Mouse (Mus musculus): ENCODE results near the gene Ppil6.

Ppil6 gene

GRCm38 (mm10) chr10:41523386-41523785 lies 33.1 kb downstream of the Ppil6 start:
- DNase-seq (ENCODE audit: low read depth, low spot score), result no peak

- DNase-seq (ENCODE audit: low read depth, low spot score), result no peak
Observed at GRCm38 (mm10) chr10:41525696-41526095, 35.5 kb downstream of the Ppil6 start.

GRCm38 (mm10) chr10:41529972-41530371 lies 39.7 kb downstream of the Ppil6 start:
- DNase-seq (ENCODE audit: low read depth, low spot score), result peak; percentile 71

- DNase-seq (ENCODE audit: low read depth, low spot score), result no peak
Observed at GRCm38 (mm10) chr10:41535991-41536390, 45.8 kb downstream of the Ppil6 start.

- DNase-seq (ENCODE audit: low read depth, low spot score), result no peak
Observed at GRCm38 (mm10) chr10:41536714-41537113, 46.5 kb downstream of the Ppil6 start.

GRCm38 (mm10) chr10:41537226-41537982 lies 47.2 kb downstream of the Ppil6 start:
- no peak for DNase-seq (ENCODE audit: low read depth, low spot score)

- no peak for DNase-seq (ENCODE audit: low read depth, low spot score)
Observed at GRCm38 (mm10) chr10:41537983-41538330, 47.7 kb downstream of the Ppil6 start.

- DNase-seq (ENCODE audit: low read depth, low spot score), result no peak
Observed at GRCm38 (mm10) chr10:41538986-41539385, 48.7 kb downstream of the Ppil6 start.

GRCm38 (mm10) chr10:41542057-41542456 lies 51.8 kb downstream of the Ppil6 start:
- DNase-seq (ENCODE audit: low read depth, low spot score), result no peak

- no peak for DNase-seq (ENCODE audit: low read depth, low spot score)
Observed at GRCm38 (mm10) chr10:41543439-41543838, 53.2 kb downstream of the Ppil6 start.

GRCm38 (mm10) chr10:41543844-41544243 lies 53.6 kb downstream of the Ppil6 start:
- DNase-seq (ENCODE audit: low read depth, low spot score), result no peak

- no peak for DNase-seq (ENCODE audit: low read depth, low spot score)
Observed at GRCm38 (mm10) chr10:41544481-41545190, 54.4 kb downstream of the Ppil6 start.

GRCm38 (mm10) chr10:41545224-41545755 lies 55.1 kb downstream of the Ppil6 start:
- no peak for DNase-seq (ENCODE audit: low read depth, low spot score)

GRCm38 (mm10) chr10:41546396-41547165 lies 56.3 kb downstream of the Ppil6 start:
- no peak for DNase-seq (ENCODE audit: low read depth, low spot score)

GRCm38 (mm10) chr10:41550711-41551110 lies 60.5 kb downstream of the Ppil6 start:
- no peak for DNase-seq (ENCODE audit: low read depth, low spot score)

GRCm38 (mm10) chr10:41552319-41552718 lies 62.1 kb downstream of the Ppil6 start:
- DNase-seq (ENCODE audit: low read depth, low spot score), result peak; percentile 28

GRCm38 (mm10) chr10:41552847-41553589 lies 62.8 kb downstream of the Ppil6 start:
- peak; percentile 61 for DNase-seq (ENCODE audit: low read depth, low spot score)

GRCm38 (mm10) chr10:41553711-41554110 lies 63.5 kb downstream of the Ppil6 start:
- DNase-seq (ENCODE audit: low read depth, low spot score), result no peak

- DNase-seq (ENCODE audit: low read depth, low spot score), result no peak
Observed at GRCm38 (mm10) chr10:41555081-41555480, 64.8 kb downstream of the Ppil6 start.

GRCm38 (mm10) chr10:41558401-41558800 lies 68.2 kb downstream of the Ppil6 start:
- DNase-seq (ENCODE audit: low read depth, low spot score), result no peak

- DNase-seq (ENCODE audit: low read depth, low spot score), result no peak
Observed at GRCm38 (mm10) chr10:41561701-41562395, 71.6 kb downstream of the Ppil6 start.

All from CD4-positive helper T cell, adult 2 months (primary cell).